Mouse (Mus musculus): ENCODE results near the gene Syngr3. TPM values are rescaled to one million over a fixed set of nuclear protein-coding genes. Genes with fewer than 3 reads are reported as not detected.

Gene Syngr3
- total and polyA plus RNA-seq, 3 experiments = 0.15 to 0.68 TPM; not detected in 1

- no peak for TF ChIP-seq CHD2 (IDR thresholded peaks at IDR 0.05; ENCODE audit: low read length)
- TF ChIP-seq ETS1 (IDR thresholded peaks at IDR 0.05; ENCODE audit: low read depth, low read length) = no peak
- TF ChIP-seq TBP (IDR thresholded peaks at IDR 0.05; ENCODE audit: low read depth, low read length) = no peak
- no peak for TF ChIP-seq BHLHE40 (IDR thresholded peaks at IDR 0.05; ENCODE audit: borderline replicate concordance, low read depth, low read length)
- no peak for TF ChIP-seq ZKSCAN1 (IDR thresholded peaks at IDR 0.05; ENCODE audit: low read depth, low read length)
- TF ChIP-seq E2F4 (IDR thresholded peaks at IDR 0.05; ENCODE audit: borderline replicate concordance, low read depth, low read length) = no peak
- no peak for TF ChIP-seq MEF2A (IDR thresholded peaks at IDR 0.05; ENCODE audit: extremely low read depth, insufficient replicate concordance, low read depth, low read length, poor library complexity, severe bottlenecking)
- TF ChIP-seq USF1 (IDR thresholded peaks at IDR 0.05; ENCODE audit: low read depth, low read length) = no peak
- no peak for TF ChIP-seq MAZ (IDR thresholded peaks at IDR 0.05; ENCODE audit: low read depth, low read length)
- no peak for TF ChIP-seq TCF12 (IDR thresholded peaks at IDR 0.05; ENCODE audit: low read depth, low read length)
- Histone ChIP-seq H3K27ac (ENCODE audit: control insufficient read depth, low read depth, low read length) (no peak overlapping the region), H3K9ac (ENCODE audit: control insufficient read depth, low read depth, low read length, poor library complexity, severe bottlenecking) (no peak overlapping the region), H3K9me3 (replicated peaks; ENCODE audit: insufficient read depth, low read length) (no peaks in the 10 kb centered on the region), H3K4me1 (ENCODE audit: control insufficient read depth in 1 of 2, insufficient read depth in 2 of 2, low read length in 2 of 2) (no peaks in the 10 kb centered on the region), H3K36me3 (ENCODE audit: control insufficient read depth in 1 of 2, insufficient read depth in 2 of 2, low read length in 2 of 2) (no peaks in the 10 kb centered on the region), H3K27me3 (ENCODE audit: control insufficient read depth in 1 of 2, insufficient read depth in 2 of 2, low read length in 2 of 2) (peaks cover 11 to 19% of the 10 kb centered on the region in 2 experiments), H3K79me2 (ENCODE audit: control insufficient read depth, insufficient read depth, low read length, poor library complexity) (no peaks in the 10 kb centered on the region), H3K4me3 (ENCODE audit: control insufficient read depth in 1 of 2, insufficient read depth in 1 of 2, low read depth in 2 of 2, low read length in 2 of 2) (no peak overlapping the region)
- no peak for DNase-seq (ENCODE audit: low read depth, low spot score)
Measured at GRCm38 (mm10) chr17:24646381-24646780, 43.4 kb downstream of the Syngr3 start.

- Histone ChIP-seq H3K4me1 (ENCODE audit: control insufficient read depth in 1 of 2, insufficient read depth in 2 of 2, low read length in 2 of 2) (no peaks in the 10 kb centered on the region), H3K4me3 (ENCODE audit: control insufficient read depth in 1 of 2, insufficient read depth in 1 of 2, low read depth in 2 of 2, low read length in 2 of 2) (no peak overlapping the region), H3K27me3 (ENCODE audit: control insufficient read depth in 1 of 2, insufficient read depth in 2 of 2, low read length in 2 of 2) (peaks cover 8 to 16% of the 10 kb centered on the region in 2 experiments), H3K27ac (ENCODE audit: control insufficient read depth, low read depth, low read length) (no peak overlapping the region), H3K79me2 (ENCODE audit: control insufficient read depth, insufficient read depth, low read length, poor library complexity) (no peaks in the 10 kb centered on the region), H3K9ac (ENCODE audit: control insufficient read depth, low read depth, low read length, poor library complexity, severe bottlenecking) (no peak overlapping the region), H3K9me3 (replicated peaks; ENCODE audit: insufficient read depth, low read length) (no peaks in the 10 kb centered on the region), H3K36me3 (ENCODE audit: control insufficient read depth in 1 of 2, insufficient read depth in 2 of 2, low read length in 2 of 2) (no peaks in the 10 kb centered on the region)
- TF ChIP-seq NELFE (IDR thresholded peaks at IDR 0.05; ENCODE audit: low read depth, low read length) (no peak), ZKSCAN1 (IDR thresholded peaks at IDR 0.05; ENCODE audit: low read depth, low read length) (no peak), E2F4 (IDR thresholded peaks at IDR 0.05; ENCODE audit: borderline replicate concordance, low read depth, low read length) (no peak), POLR2AphosphoS2 (IDR thresholded peaks at IDR 0.05; ENCODE audit: low read length) (no peak), HCFC1 (IDR thresholded peaks at IDR 0.05; ENCODE audit: low read depth, low read length) (no peak), GABPA (IDR thresholded peaks at IDR 0.05; ENCODE audit: low read depth, low read length) (no peak), MEF2A (IDR thresholded peaks at IDR 0.05; ENCODE audit: extremely low read depth, insufficient replicate concordance, low read depth, low read length, poor library complexity, severe bottlenecking) (no peak), BHLHE40 (IDR thresholded peaks at IDR 0.05; ENCODE audit: borderline replicate concordance, low read depth, low read length) (no peak), MXI1 (IDR thresholded peaks at IDR 0.05; ENCODE audit: low read depth, low read length) (no peak), ZC3H11A (IDR thresholded peaks at IDR 0.05; ENCODE audit: low read depth, low read length) (no peak), ZNF384 (IDR thresholded peaks at IDR 0.05; ENCODE audit: low read depth, low read length) (no peak), USF2 (IDR thresholded peaks at IDR 0.05; ENCODE audit: borderline replicate concordance in 1 of 2, insufficient read depth in 1 of 2, low read depth in 1 of 2, low read length in 2 of 2) (no peak)
- no peak for DNase-seq (ENCODE audit: low read depth, low spot score)
Measured at GRCm38 (mm10) chr17:24645916-24646315, 43.8 kb downstream of the Syngr3 start.
